Mouse (Mus musculus) midbrain, embryonic 11.5 days (tissue): ENCODE measurements around the gene Slc8b1. TPM values are rescaled to one million over a fixed set of nuclear protein-coding genes. Genes with fewer than 3 reads are reported as not detected.

Source experiments
- ATAC-seq: fragments of 200-750 bp; cut with Nextera tagmentation; 2 replicates; pipeline ENCODE4 v1.8.0; 2017; ENCODE audit warnings: moderate TSS enrichment, moderate library complexity; ENCODE audit not compliant: low FRiP score
- DNase-seq: peaks from one replicate; pipeline ENCODE4 v3.0.0; 2015; ENCODE audit warnings: low spot score; ENCODE audit errors: missing footprints
- H3K27ac ChIP-seq: fragments of 300-500 bp; sonication (generic); 2 replicates; pipeline ENCODE4 v1.5.1; 2014; ENCODE audit warnings: low read depth, low read length
- H3K27me3 ChIP-seq: fragments of 300-500 bp; sonication (generic); 2 replicates; pipeline ENCODE4 v1.6.1; 2014; ENCODE audit warnings: mild to moderate bottlenecking, low read length, moderate library complexity, mixed read lengths; ENCODE audit not compliant: control insufficient read depth, insufficient read depth
- H3K36me3 ChIP-seq: fragments of 300-500 bp; sonication (generic); 2 replicates; pipeline ENCODE4 v1.6.1; 2014; ENCODE audit warnings: mild to moderate bottlenecking, low read length, moderate library complexity, mixed read lengths; ENCODE audit not compliant: control insufficient read depth, insufficient read depth
- H3K4me1 ChIP-seq: fragments of 300-500 bp; sonication (generic); 2 replicates; pipeline ENCODE4 v1.6.1; 2014; ENCODE audit warnings: low read length; ENCODE audit not compliant: control insufficient read depth, insufficient read depth
- H3K4me2 ChIP-seq: fragments of 300-500 bp; sonication (generic); 2 replicates; pipeline ENCODE4 v1.6.1; 2014; ENCODE audit warnings: mild to moderate bottlenecking, moderate library complexity
- H3K4me3 ChIP-seq: fragments of 300-500 bp; sonication (generic); 2 replicates; pipeline ENCODE4 v1.5.1; 2014; ENCODE audit warnings: low read depth, low read length
- H3K9ac ChIP-seq: fragments of 300-500 bp; sonication (generic); 2 replicates; pipeline ENCODE4 v1.6.1; 2014; ENCODE audit warnings: low read length
- H3K9me3 ChIP-seq: fragments of 300-500 bp; sonication (generic); 2 replicates; pipeline ENCODE4 v1.6.1; 2016; ENCODE audit warnings: low read length; ENCODE audit not compliant: control insufficient read depth
- WGBS: fragments of 180-500 bp; shearing (Covaris S2); extraction: QIAGEN DNeasy Blood & Tissue Kit; methylation state at CpG from one replicate; pipeline ENCODE4 v1.1.7; 2014; 5-methylcytosine and 5-hydroxymethylcytosine counted together
- polyA plus RNA-seq: library from polyadenylated mRNA; unstranded; fragments of >200 nt; fragmentation: Nextera tagmentation; extraction: Ambion mirVana; gene quantifications from 2 replicates; pipeline ENCODE4 v1.2.1, GENCODE M21; 2014

The Slc8b1 gene
- polyA plus RNA-seq = 1.3 and 1.8 TPM in 2 replicates

DNA sequence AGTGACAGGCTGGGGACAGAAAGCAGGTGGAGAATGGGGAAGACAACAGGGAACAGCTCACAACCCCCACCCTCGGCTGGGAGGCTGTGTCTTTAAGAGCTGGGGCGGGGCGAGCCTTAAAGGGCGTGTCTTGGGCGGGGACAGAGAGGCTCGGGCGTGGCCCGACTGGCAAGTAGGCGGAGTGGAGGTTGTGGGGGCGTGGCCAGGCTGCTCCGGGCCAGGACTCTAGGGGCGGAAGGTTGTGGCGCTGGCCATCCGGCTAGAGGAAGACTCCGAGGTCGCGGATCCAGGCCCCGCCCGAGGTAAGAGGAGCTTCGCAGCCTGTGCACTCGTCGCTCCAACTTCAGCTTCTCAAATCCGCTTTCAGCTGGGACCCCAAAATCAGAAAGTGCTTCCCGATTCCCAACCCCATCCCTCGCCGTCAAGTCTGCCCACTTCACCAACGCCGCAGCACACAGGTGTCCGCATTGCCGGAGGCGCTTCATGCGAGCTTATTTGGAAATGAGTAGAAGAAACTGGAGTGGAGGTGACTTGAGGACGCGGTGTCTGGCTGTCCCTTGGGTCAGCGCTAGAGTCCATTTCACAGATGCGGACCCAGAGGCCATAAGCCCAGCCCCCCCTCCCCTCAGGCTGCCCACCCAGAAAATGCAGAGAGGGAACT, at the start of gene Slc8b1:
Gene Slc8b1 (plus strand): TSS at position 187 of the 661 bp plus-strand sequence.
- H3K9me3 ChIP-seq = no peaks in the 10 kb centered on the region
- H3K27me3 ChIP-seq = peaks cover 10% of the 10 kb centered on the region
- H3K9ac ChIP-seq = peak within 1 kb of the TSS; percentile 39
- H3K27ac ChIP-seq = no peak within 1 kb of the TSS
- peak; percentile 99 for DNase-seq
- H3K36me3 ChIP-seq = no peaks in the 10 kb centered on the region
- H3K4me2 ChIP-seq = peak within 1 kb of the TSS; percentile 55
- H3K4me3 ChIP-seq = peak within 1 kb of the TSS; percentile 35
- 1% methylated on average over 36 of the region's 36 CpGs for WGBS
- peaks cover 8% of the 10 kb centered on the region for H3K4me1 ChIP-seq
- peak; percentile 93 for ATAC-seq

DNA sequence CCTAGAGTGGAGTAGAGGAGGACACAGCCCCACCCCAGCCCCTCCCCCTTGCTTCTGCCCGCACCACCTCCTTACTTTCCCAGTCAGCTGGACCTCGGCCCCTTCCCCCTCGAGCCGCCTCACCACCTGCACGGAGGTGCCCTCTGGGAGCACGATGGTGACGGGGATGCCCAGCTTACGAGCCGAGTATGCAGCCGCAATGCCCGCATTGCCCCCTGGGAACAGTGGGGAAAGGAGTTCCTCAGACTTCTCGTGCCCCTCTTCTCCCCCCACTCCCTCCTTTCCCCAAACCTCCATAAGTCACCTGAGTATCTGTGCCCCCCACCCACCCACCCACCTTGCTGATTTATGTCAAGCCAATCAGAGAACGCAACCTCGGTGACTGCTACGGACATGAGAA, 49.1 kb upstream of the Slc8b1 start:
- Histone ChIP-seq H3K9ac (no peak overlapping the region), H3K9me3 (no peaks in the 10 kb centered on the region), H3K36me3 (no peaks in the 10 kb centered on the region), H3K27ac (no peak overlapping the region), H3K4me2 (no peak overlapping the region), H3K27me3 (no peaks in the 10 kb centered on the region; the same call in 1 of the 2 replicates), H3K4me3 (no peak overlapping the region), H3K4me1 (no peaks in the 10 kb centered on the region)
- 81% methylated on average over 15 of the region's 15 CpGs for WGBS
- DNase-seq = no peak
- no peak for ATAC-seq

DNA sequence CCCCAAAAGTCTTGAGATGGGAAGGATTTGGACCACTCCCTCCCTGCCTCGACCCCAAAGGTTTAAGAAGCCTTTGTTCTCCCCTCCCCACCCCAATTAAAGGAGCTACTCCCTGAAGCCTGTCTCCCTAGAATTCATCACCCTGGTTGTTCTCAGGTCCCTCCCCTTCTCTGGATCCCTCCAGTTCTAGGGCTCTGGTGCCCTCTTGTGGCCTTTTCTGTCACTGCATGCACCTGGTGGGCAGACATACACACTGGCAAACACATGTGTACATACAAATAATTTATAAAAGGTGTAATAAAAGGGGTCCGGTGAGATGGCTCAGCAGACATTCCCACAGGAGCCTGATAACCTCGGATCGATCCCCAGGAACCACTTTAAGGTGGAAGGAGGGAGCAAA, 46.6 kb upstream of the Slc8b1 start:
- Histone ChIP-seq H3K9ac (no peak overlapping the region), H3K4me3 (no peak overlapping the region), H3K4me1 (no peaks in the 10 kb centered on the region), H3K9me3 (no peaks in the 10 kb centered on the region), H3K27ac (no peak overlapping the region), H3K4me2 (no peak overlapping the region), H3K27me3 (no peaks in the 10 kb centered on the region), H3K36me3 (no peaks in the 10 kb centered on the region)
- 70% methylated on average over 4 of the region's 4 CpGs for WGBS
- DNase-seq (peak; percentile 93), ATAC-seq (no peak)

DNA sequence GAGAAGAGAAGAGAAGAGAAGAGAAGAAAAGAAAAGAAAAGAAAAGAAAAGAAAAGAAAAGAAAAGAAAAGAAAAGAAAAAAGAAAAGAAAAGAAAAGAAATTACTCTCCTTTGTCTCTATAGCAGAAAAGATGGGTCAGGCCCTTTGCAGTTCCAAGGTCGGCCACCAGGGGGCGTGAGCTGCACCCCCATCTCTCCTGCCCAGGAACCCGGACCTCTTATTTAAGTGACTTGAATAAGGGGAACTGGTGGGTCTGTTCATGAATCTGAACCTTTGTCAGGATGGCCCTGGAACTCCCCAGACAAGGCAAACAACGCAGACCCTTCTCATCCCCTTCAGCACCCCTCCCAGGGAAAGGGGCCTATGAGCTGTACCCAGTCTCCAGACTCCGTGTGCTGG, 45.9 kb upstream of the Slc8b1 start:
- peak; percentile 86 for DNase-seq

DNA sequence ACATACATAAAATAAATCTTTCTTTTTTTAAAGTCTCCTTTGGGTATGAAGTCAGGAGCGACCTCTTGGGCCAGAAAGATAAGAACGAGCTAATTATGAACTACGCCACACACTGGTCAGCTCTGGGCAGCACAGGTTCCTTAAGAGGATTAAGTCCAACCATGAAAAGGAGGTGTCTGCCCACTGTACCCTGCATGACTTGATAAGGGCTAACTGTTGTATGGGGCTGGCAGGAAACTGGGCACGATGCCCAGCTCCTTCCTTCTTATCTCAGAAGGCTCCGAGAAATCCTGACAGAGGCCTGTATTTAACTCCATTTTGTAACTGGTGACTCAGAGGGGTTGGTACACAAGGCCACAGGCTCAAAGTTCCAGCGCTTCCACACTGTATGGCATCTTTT, 45.1 kb upstream of the Slc8b1 start:
- DNase-seq (no peak), ATAC-seq (no peak)
- H3K4me2 ChIP-seq = no peak overlapping the region
- H3K9me3 ChIP-seq = no peaks in the 10 kb centered on the region
- no peaks in the 10 kb centered on the region for H3K27me3 ChIP-seq
- no peak overlapping the region for H3K27ac ChIP-seq
- H3K9ac ChIP-seq = no peak overlapping the region
- no peaks in the 10 kb centered on the region for H3K36me3 ChIP-seq
- WGBS = 92% methylated on average over 6 of the region's 6 CpGs
- no peaks in the 10 kb centered on the region for H3K4me1 ChIP-seq
- H3K4me3 ChIP-seq = no peak overlapping the region

More for the DNA sequence above, 45.9 kb upstream of the Slc8b1 start:
- no peak overlapping the region for H3K4me2 ChIP-seq
- H3K9ac ChIP-seq = no peak overlapping the region
- no peaks in the 10 kb centered on the region for H3K36me3 ChIP-seq
- H3K4me1 ChIP-seq = no peaks in the 10 kb centered on the region
- H3K27me3 ChIP-seq = no peaks in the 10 kb centered on the region
- no peak overlapping the region for H3K4me3 ChIP-seq
- no peak overlapping the region for H3K27ac ChIP-seq
- 43% methylated on average over 5 of the region's 5 CpGs for WGBS
- ATAC-seq = no peak
- no peaks in the 10 kb centered on the region for H3K9me3 ChIP-seq

DNA sequence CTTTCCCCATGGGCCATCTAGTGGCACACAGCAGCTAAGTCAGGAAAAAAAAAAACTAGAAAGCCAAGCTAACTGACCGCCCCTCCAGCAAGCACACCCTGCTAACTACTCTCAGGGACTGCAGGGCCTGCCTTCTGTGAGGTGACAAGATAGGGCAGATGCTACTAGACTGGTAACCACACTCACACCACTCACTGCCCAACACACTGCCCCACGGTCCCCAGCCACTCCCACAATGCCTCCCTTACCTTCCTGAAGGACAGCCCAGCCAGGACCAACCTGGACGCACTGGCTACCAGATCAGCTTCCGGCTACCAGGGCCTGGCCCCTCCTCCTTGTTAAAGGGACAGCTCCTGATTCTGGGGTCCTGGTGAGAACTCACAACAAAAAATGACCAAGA, 43.9 kb upstream of the Slc8b1 start:
- H3K36me3 ChIP-seq = no peaks in the 10 kb centered on the region
- DNase-seq (no peak), ATAC-seq (no peak)
- 3% methylated on average over 4 of the region's 4 CpGs for whole genome bisulfite sequencing
- H3K4me3 ChIP-seq = no peak overlapping the region
- no peaks in the 10 kb centered on the region for H3K4me1 ChIP-seq
- H3K27me3 ChIP-seq = no peaks in the 10 kb centered on the region
- H3K9ac ChIP-seq = 0 out of 2 replicates have a peak overlapping the region, but pooled peaks have one; percentile 9
- H3K4me2 ChIP-seq = no peak overlapping the region; the same call in 1 of the 2 replicates
- no peaks in the 10 kb centered on the region for H3K9me3 ChIP-seq
- no peak overlapping the region for H3K27ac ChIP-seq

DNA sequence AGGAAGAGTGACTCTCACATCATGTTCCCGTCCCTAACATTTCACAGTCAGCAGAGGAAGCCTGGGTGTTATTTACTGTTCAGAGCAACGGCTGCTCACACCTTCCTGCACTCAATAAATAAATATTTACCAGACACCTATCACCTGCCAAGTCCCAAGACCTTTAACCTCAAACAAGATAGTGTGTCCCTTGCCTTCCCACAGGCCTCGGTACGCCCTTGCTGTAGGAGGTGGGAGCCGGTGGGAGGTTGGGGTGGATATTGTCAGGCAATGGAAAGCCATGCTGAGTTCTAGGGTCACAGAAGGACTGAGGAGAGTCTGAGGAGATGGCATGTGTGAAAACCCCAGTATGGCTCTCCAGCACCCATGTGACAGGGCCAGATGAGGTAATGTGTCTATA, 42.6 kb upstream of the Slc8b1 start:
- Histone ChIP-seq H3K4me2 (no peak overlapping the region), H3K9ac (no peak overlapping the region), H3K9me3 (no peaks in the 10 kb centered on the region), H3K27ac (no peak overlapping the region), H3K4me3 (no peak overlapping the region), H3K36me3 (no peaks in the 10 kb centered on the region), H3K4me1 (no peaks in the 10 kb centered on the region), H3K27me3 (no peaks in the 10 kb centered on the region)
- WGBS = 88% methylated on average over 5 of the region's 5 CpGs
- DNase-seq (no peak), ATAC-seq (no peak)

DNA sequence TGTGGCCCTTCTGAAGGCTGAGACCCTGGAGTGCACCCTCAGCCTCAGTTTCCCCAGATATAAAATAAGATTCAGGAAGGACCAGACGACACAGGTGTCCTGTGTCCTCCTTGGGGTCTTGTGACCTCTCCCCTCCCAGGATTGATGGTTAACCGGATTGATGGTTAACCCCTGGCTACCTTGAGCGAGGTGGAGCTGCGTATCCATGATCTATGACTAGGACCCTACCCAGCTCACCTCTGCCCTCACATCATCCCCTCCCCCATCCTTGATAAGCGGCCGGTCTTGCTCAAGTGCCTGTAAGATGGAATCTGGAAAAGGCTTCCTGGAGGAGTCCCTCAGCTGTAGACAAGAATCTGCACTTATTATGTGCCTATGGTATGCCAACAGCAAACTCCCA, 42.1 kb upstream of the Slc8b1 start:
- no peaks in the 10 kb centered on the region for H3K27me3 ChIP-seq
- no peak overlapping the region for H3K4me3 ChIP-seq
- DNase-seq = no peak
- H3K9me3 ChIP-seq = no peaks in the 10 kb centered on the region
- H3K9ac ChIP-seq = no peak overlapping the region
- H3K4me1 ChIP-seq = no peaks in the 10 kb centered on the region
- WGBS = 87% methylated on average over 6 of the region's 6 CpGs
- no peak overlapping the region for H3K4me2 ChIP-seq
- H3K27ac ChIP-seq = no peak overlapping the region
- ATAC-seq = no peak
- no peaks in the 10 kb centered on the region for H3K36me3 ChIP-seq

DNA sequence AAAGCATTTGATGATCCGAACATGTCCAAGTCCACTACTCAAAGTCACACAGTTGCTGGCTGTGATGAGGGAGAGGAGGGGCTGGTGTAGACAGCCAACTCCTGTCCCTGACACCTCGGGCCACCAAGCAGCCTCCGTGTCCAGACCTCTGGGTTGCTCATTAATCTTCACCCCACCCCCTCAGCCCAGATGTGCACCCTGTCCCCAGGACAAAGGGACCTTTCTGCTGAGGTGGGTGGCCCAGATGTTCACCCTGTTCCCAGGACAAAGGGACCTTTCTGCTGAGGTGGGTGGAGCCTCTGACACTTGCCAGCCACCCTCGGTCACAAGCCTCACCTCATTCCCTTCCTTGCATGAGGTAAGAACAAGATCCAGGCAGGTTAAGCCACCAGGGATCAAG, 39.4 kb upstream of the Slc8b1 start:
- ATAC-seq = no peak
- no peaks in the 10 kb centered on the region for H3K4me1 ChIP-seq
- H3K4me3 ChIP-seq = no peak overlapping the region

More for the DNA sequence above, 39.4 kb upstream of the Slc8b1 start:
- Histone ChIP-seq H3K27me3 (no peaks in the 10 kb centered on the region), H3K36me3 (no peaks in the 10 kb centered on the region), H3K9ac (no peak overlapping the region), H3K9me3 (no peaks in the 10 kb centered on the region), H3K4me2 (no peak overlapping the region), H3K27ac (no peak overlapping the region)
- 68% methylated on average over 4 of the region's 4 CpGs for WGBS
- no peak for DNase-seq
